Mouse (Mus musculus): Measurements from ENCODE around the gene Sorcs2. TPM values are rescaled to one million over a fixed set of nuclear protein-coding genes. Genes with fewer than 3 reads are reported as not detected.
A peak's percentile ranks its signal among the peaks of the same experiment; 100 is the strongest.

Gene Sorcs2
- polyA plus RNA-seq, 1 experiment from 2014 or later: 9.0 TPM

GRCm38 (mm10) chr5:36111516-36111915 lies 286.4 kb downstream of the Sorcs2 start:
- Histone ChIP-seq H3K27me3 (ENCODE audit: low read depth, poor library complexity, severe bottlenecking) (no peaks in the 10 kb centered on the region), H3K27ac (replicated peaks) (no peak overlapping the region), H3K4me1 (peaks cover 39% of the 10 kb centered on the region), H3K9me3 (replicated peaks) (no peaks in the 10 kb centered on the region), H3K36me3 (no peaks in the 10 kb centered on the region), H3K4me3 (no peak overlapping the region)
- WGBS: 80% methylated on average over 3 of the region's 3 CpGs
- no peak for DNase-seq (ENCODE audit: low spot score)

DNA sequence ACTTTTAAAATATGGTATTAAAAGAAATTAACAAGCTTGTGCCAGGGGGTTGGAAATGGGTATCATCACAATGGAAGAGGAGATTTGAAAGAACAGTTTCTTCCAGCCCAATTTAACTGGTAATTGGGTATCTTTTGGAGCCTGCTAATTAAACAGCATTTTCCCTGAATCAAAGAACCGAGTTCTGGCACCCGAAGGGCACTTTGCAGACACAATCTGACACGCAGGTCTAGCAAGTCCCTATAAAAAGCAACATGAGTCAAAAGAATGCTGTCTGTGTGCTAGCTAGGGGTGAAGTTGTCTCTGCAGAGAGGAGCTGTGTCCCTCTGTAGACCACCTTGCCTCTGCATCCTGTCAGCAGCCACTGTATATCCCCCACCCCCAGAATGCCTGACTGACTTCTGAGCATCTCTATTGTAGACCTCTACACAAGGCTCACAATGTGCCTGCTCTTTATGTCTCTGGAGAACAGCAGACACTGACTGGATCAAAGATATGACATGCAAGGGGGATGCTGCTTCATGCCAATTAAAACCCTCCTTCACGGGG lies 289.5 kb downstream of the Sorcs2 start:
- H3K9me3 ChIP-seq (replicated peaks): no peaks in the 10 kb centered on the region
- no peak overlapping the region for H3K4me3 ChIP-seq
- H3K27me3 ChIP-seq (ENCODE audit: low read depth, poor library complexity, severe bottlenecking): no peaks in the 10 kb centered on the region
- no peaks in the 10 kb centered on the region for H3K36me3 ChIP-seq
- no peak overlapping the region for H3K27ac ChIP-seq (replicated peaks)
- no peak for DNase-seq (ENCODE audit: low spot score)
- H3K4me1 ChIP-seq: peaks cover 18% of the 10 kb centered on the region
- 84% methylated on average over 4 of the region's 4 CpGs for WGBS

- Histone ChIP-seq H3K4me3 (no peak overlapping the region), H3K27ac (replicated peaks) (no peak overlapping the region), H3K4me1 (peaks cover 7% of the 10 kb centered on the region; the same call in 1 of the 2 replicates), H3K27me3 (ENCODE audit: low read depth, poor library complexity, severe bottlenecking) (no peaks in the 10 kb centered on the region), H3K36me3 (no peaks in the 10 kb centered on the region), H3K9me3 (replicated peaks) (no peaks in the 10 kb centered on the region)
- 91% methylated on average over 2 of the region's 2 CpGs for WGBS
- DNase-seq (ENCODE audit: low spot score): no peak
Measured at GRCm38 (mm10) chr5:36103483-36103882, 294.5 kb downstream of the Sorcs2 start.

DNA sequence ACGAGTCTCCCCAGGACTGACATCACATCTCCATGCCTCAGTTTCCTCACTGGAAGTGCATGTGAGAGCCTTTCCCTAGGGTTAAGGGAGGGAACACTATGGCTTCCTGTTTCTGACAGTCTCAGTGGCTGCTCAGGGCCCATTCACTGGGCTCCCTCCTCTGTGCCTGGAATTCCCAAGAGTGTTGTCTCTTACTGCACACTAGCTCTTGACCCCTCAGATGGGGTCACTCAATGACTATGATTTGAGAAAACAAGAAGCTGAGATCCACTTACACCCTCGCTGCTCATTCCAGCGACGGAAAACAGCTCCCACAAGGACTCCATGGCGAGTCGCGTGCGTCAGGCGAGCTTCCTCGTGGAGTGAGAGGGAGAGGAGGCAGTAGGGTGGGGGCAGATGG lies 296.8 kb downstream of the Sorcs2 start:
- Histone ChIP-seq H3K4me1 (peaks cover 7% of the 10 kb centered on the region; the same call in 1 of the 2 replicates), H3K27me3 (ENCODE audit: low read depth, poor library complexity, severe bottlenecking) (no peaks in the 10 kb centered on the region), H3K36me3 (no peaks in the 10 kb centered on the region), H3K9me3 (replicated peaks) (no peaks in the 10 kb centered on the region), H3K27ac (replicated peaks) (no peak overlapping the region), H3K4me3 (no peak overlapping the region)
- no peak for DNase-seq (ENCODE audit: low spot score)
- WGBS: 81% methylated on average over 10 of the region's 10 CpGs

- no peaks in the 10 kb centered on the region for H3K36me3 ChIP-seq
- no peak overlapping the region for H3K4me3 ChIP-seq
- no peaks in the 10 kb centered on the region for H3K9me3 ChIP-seq (replicated peaks)
- peaks cover 7% of the 10 kb centered on the region; the same call in 1 of the 2 replicates for H3K4me1 ChIP-seq
- H3K27me3 ChIP-seq (ENCODE audit: low read depth, poor library complexity, severe bottlenecking): no peaks in the 10 kb centered on the region
- 75% methylated on average over 3 of the region's 3 CpGs for WGBS
- no peak overlapping the region for H3K27ac ChIP-seq (replicated peaks)
- no peak for DNase-seq (ENCODE audit: low spot score)
Measured at GRCm38 (mm10) chr5:36100488-36100887, 297.5 kb downstream of the Sorcs2 start.

DNA sequence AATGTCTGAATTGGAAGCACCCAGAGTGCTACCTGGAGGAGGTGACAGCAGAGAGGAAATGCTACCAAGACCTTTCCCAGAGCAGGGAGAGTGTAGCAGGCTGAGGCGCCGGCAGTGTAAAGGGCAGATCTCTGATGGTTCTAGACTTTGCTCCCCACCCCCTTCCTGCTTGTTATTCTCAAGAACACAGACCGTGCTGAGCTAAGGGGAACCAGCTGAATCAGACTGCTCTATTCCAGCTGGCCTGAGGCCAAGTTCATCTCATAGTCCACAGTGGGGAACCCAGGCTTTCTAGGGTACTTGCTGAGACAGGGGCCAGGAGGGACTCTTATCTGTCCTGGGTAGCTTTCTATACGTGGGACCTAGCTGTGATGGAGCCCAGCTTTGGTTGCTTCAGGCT lies 298.3 kb downstream of the Sorcs2 start:
- DNase-seq (ENCODE audit: low spot score): no peak
- H3K9me3 ChIP-seq (replicated peaks): no peaks in the 10 kb centered on the region
- H3K4me3 ChIP-seq: no peak overlapping the region

DNA sequence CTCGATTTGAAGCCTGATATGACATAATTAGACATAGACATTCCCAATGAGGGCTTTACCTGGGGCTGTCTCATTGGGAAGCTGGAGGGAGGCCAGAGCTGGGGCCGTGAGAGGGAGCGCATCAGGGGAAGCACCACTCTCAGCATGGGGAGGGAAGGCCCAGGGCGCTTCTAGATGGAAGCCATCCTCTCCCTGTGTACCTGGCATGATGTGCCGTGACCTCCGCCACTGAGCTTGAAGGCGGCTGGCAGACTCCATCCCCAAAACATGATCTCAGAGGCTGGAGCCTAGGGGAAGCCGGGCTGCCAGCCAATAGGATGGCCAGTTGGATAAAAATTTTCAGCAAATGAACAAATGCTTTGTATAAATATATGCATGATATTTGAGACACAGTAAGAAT lies 301.9 kb downstream of the Sorcs2 start:
- DNase-seq (ENCODE audit: low spot score): no peak
- 0 out of 2 replicates have a peak, but pooled peaks cover 1% of the 10 kb centered on the region for H3K4me1 ChIP-seq
- 86% methylated on average over 8 of the region's 8 CpGs for WGBS

More for the DNA sequence above, 298.3 kb downstream of the Sorcs2 start:
- Histone ChIP-seq H3K36me3 (no peaks in the 10 kb centered on the region), H3K27me3 (ENCODE audit: low read depth, poor library complexity, severe bottlenecking) (no peaks in the 10 kb centered on the region), H3K4me1 (peaks cover 7% of the 10 kb centered on the region; the same call in 1 of the 2 replicates), H3K27ac (replicated peaks) (no peak overlapping the region; the same call in 1 of the 2 replicates)
- WGBS: 96% methylated on average over 4 of the region's 4 CpGs

GRCm38 (mm10) chr5:36090036-36090435 lies 307.9 kb downstream of the Sorcs2 start:
- Histone ChIP-seq H3K36me3 (no peaks in the 10 kb centered on the region), H3K9me3 (replicated peaks) (no peaks in the 10 kb centered on the region), H3K27ac (replicated peaks) (no peak overlapping the region), H3K4me1 (0 out of 2 replicates have a peak, but pooled peaks cover 7% of the 10 kb centered on the region), H3K4me3 (no peak overlapping the region), H3K27me3 (ENCODE audit: low read depth, poor library complexity, severe bottlenecking) (no peaks in the 10 kb centered on the region)
- WGBS: 89% methylated on average over 7 of the region's 7 CpGs
- DNase-seq (ENCODE audit: low spot score): no peak

More for the DNA sequence above, 301.9 kb downstream of the Sorcs2 start:
- H3K4me3 ChIP-seq: no peak overlapping the region
- no peaks in the 10 kb centered on the region for H3K36me3 ChIP-seq
- H3K27me3 ChIP-seq (ENCODE audit: low read depth, poor library complexity, severe bottlenecking): no peaks in the 10 kb centered on the region
- H3K9me3 ChIP-seq (replicated peaks): no peaks in the 10 kb centered on the region
- no peak overlapping the region for H3K27ac ChIP-seq (replicated peaks)

GRCm38 (mm10) chr5:36089243-36089642 lies 308.7 kb downstream of the Sorcs2 start:
- no peaks in the 10 kb centered on the region for H3K9me3 ChIP-seq (replicated peaks)
- no peak overlapping the region for H3K4me3 ChIP-seq
- no peaks in the 10 kb centered on the region for H3K27me3 ChIP-seq (ENCODE audit: low read depth, poor library complexity, severe bottlenecking)
- no peak for DNase-seq (ENCODE audit: low spot score)
- WGBS: 83% methylated on average over 2 of the region's 2 CpGs
- 0 out of 2 replicates have a peak, but pooled peaks cover 7% of the 10 kb centered on the region for H3K4me1 ChIP-seq
- H3K27ac ChIP-seq (replicated peaks): 0 out of 2 replicates have a peak overlapping the region, but pooled peaks have one; percentile 1
- no peaks in the 10 kb centered on the region for H3K36me3 ChIP-seq

GRCm38 (mm10) chr5:36086931-36087330 lies 311.0 kb downstream of the Sorcs2 start:
- no peak overlapping the region for H3K4me3 ChIP-seq
- no peaks in the 10 kb centered on the region for H3K27me3 ChIP-seq (ENCODE audit: low read depth, poor library complexity, severe bottlenecking)
- peaks cover 27% of the 10 kb centered on the region for H3K4me1 ChIP-seq
- H3K27ac ChIP-seq (replicated peaks): no peak overlapping the region
- H3K36me3 ChIP-seq: no peaks in the 10 kb centered on the region
- no peak for DNase-seq (ENCODE audit: low spot score)
- 85% methylated on average over 5 of the region's 5 CpGs for WGBS
- H3K9me3 ChIP-seq (replicated peaks): no peaks in the 10 kb centered on the region

DNA sequence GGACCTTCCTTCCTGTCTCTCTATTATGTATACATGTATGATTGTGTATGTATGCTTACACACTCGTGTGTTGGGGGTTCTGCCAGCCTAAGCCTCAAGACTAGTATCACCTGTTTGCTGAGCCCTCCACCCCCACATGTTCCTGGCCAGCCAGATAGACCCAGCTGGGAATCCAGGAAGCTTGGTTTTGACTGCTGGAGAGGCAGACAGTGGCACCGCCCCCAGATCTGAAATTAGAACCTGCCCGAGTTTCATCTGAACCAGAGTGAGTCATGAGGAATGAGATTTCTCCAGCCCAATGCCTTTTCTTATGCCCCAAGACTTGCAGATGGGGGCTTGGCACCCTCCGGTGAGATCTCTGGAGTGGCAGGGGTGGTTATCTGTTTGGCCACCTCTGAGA lies 312.3 kb downstream of the Sorcs2 start:
- DNase-seq (ENCODE audit: low spot score): no peak
- Histone ChIP-seq H3K27ac (replicated peaks) (no peak overlapping the region), H3K4me3 (no peak overlapping the region), H3K4me1 (peaks cover 35% of the 10 kb centered on the region), H3K27me3 (ENCODE audit: low read depth, poor library complexity, severe bottlenecking) (no peaks in the 10 kb centered on the region), H3K9me3 (replicated peaks) (no peaks in the 10 kb centered on the region), H3K36me3 (no peaks in the 10 kb centered on the region)
- WGBS: 87% methylated on average over 4 of the region's 4 CpGs

DNA sequence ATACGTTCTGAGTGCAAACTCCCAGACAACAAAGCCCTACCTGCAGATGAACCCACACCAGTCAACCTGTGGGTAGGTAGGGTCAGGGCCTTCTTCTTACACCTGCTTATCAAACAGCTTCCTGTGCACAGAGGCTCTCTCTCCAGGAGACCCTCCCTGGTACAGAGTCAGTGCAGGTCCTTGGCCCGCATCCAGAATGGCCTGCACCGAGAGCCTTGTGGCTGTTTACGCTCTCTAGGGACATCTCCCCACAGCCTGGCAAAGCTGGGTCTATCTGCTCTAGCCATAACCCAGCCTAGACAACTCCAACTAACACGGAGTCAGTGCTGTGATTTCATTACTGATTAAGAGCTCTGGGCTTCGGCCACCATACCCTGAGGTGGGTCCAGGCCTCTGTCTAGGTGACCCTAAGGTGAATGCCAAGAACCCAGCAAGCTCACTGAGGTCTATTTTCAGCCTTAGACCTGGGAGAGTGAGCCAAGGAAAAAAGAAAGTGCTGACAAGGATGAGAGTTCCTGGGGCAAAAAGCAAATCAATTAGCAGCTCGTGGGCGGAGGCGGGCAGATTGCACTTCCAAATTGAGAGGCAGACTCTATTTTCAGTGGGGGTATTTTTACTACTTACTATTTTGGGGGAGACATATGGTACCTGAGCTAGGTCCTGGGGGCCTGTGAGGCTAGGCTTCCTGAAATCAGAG lies 313.9 kb downstream of the Sorcs2 start:
- Histone ChIP-seq H3K27me3 (ENCODE audit: low read depth, poor library complexity, severe bottlenecking) (no peaks in the 10 kb centered on the region), H3K27ac (replicated peaks) (peak overlapping the region; percentile 55; the same call in 1 of the 2 replicates), H3K36me3 (no peaks in the 10 kb centered on the region), H3K4me1 (peaks cover 34% of the 10 kb centered on the region), H3K9me3 (replicated peaks) (no peaks in the 10 kb centered on the region), H3K4me3 (no peak overlapping the region)
- 89% methylated on average over 9 of the region's 9 CpGs for WGBS
- DNase-seq (ENCODE audit: low spot score): no peak

DNA sequence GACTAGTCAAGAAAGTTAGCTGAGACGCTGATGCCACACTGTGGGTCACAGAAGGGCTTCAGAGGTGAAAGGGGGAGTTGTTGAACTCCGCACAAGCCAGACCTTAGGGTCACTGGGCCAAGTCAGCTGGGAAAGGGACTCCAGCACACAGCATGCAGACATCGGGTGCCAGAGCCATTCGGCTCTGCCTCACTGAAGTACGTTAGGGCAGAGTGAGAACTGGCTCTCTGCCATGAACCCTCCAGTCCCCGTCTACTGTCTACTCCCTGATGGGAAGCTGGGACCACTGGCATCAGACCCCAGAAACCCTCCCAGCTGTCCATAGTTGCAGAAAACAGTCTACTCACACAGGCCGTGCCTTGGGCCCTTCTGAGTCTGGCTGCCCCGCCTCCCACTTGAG lies 316.9 kb downstream of the Sorcs2 start:
- DNase-seq (ENCODE audit: low spot score): no peak
- Histone ChIP-seq H3K4me3 (no peak overlapping the region), H3K36me3 (no peaks in the 10 kb centered on the region), H3K27me3 (ENCODE audit: low read depth, poor library complexity, severe bottlenecking) (no peaks in the 10 kb centered on the region), H3K9me3 (replicated peaks) (no peaks in the 10 kb centered on the region), H3K27ac (replicated peaks) (0 out of 2 replicates have a peak overlapping the region, but pooled peaks have one; percentile 39), H3K4me1 (peaks cover 29% of the 10 kb centered on the region)
- whole genome bisulfite sequencing: 90% methylated on average over 8 of the region's 8 CpGs

All from midbrain, embryonic 10.5 days (tissue).